Mouse (Mus musculus): ENCODE measurements around the gene H2-DMb2. TPM values are rescaled to one million over a fixed set of nuclear protein-coding genes. Genes with fewer than 3 reads are reported as not detected.

H2-DMb2 gene
- total RNA-seq, 2 experiments from 2014 or later: 0.77 to 0.96 TPM

GRCm38 (mm10) chr17:34185526-34185925 is 42.4 kb downstream of the H2-DMb2 start:
- no peak for DNase-seq (ENCODE audit: low spot score in 2 of 2)
- Histone ChIP-seq H3K27ac (no peak overlapping the region), H3K4me3 (no peak overlapping the region)
- TF ChIP-seq CTCF (conservative IDR thresholded peaks at IDR 0.05): no peak

DNA sequence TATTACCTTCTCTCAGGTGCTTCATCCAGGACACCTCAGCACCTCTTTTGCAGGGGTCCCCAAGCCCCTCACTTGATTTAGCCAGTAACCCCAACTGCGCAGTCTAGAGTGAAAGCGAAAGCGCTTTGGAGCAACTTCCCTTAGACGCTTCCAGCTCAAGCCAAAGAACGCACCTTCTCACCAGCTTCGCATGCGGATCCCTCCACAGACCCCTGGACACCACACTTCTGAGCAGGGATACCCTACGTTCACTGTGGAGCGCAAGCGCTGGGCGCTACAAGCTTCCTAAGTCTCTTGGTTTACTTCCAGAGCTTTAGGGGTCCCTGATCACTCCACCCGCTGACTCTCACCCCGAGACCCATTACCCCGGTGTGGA is 43.8 kb downstream of the H2-DMb2 start:
- Histone ChIP-seq H3K4me3 (peak overlapping the region; percentile 67), H3K27ac (peak overlapping the region; percentile 73)
- TF ChIP-seq CTCF (conservative IDR thresholded peaks at IDR 0.05): no peak
- DNase-seq (ENCODE audit: low spot score in 2 of 2): no peak

GRCm38 (mm10) chr17:34187261-34187916 is 44.3 kb downstream of the H2-DMb2 start, which contains the start of the genes Tap1 and Psmb9:
Gene Tap1, plus strand, starts transcription at chr17:34187553.
Gene Psmb9, minus strand, starts transcription at chr17:34187764.
- peak; percentile 95 to 96 for DNase-seq (ENCODE audit: low spot score in 2 of 2)
- Histone ChIP-seq H3K27ac (peak within 1 kb of the TSS; percentile 73), H3K4me3 (peak within 1 kb of the TSS; percentile 67)
- no peak for TF ChIP-seq CTCF (conservative IDR thresholded peaks at IDR 0.05)

- DNase-seq (ENCODE audit: low spot score in 2 of 2): no peak
- no peak for TF ChIP-seq CTCF (conservative IDR thresholded peaks at IDR 0.05)
- Histone ChIP-seq H3K4me3 (peak overlapping the region; percentile 67), H3K27ac (peak overlapping the region; percentile 73)
These were observed 44.9 kb downstream of the H2-DMb2 start for GRCm38 (mm10) chr17:34188010-34188409.

DNA sequence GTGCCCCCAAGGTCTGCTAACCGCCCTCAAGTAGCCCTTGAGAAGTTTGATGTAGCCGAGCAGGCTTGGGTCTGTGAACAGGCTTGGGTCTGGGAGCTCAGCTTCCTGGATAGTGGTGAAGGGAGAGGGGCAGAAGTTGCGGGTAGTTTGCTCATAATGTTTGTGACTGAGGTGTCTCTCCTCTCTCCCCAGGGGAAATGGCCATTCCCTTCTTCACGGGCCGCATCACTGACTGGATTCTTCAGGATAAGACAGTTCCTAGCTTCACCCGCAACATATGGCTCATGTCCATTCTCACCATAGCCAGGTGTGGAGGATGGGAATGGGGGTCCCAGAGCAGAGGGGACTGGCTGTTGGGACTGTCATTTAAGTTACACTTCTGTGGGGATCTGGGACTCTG is 45.9 kb downstream of the H2-DMb2 start:
- no peak overlapping the region for H3K4me3 ChIP-seq
- DNase-seq (ENCODE audit: low spot score in 2 of 2): no peak
- no peak overlapping the region for H3K27ac ChIP-seq
- no peak for TF ChIP-seq CTCF (conservative IDR thresholded peaks at IDR 0.05)

- TF ChIP-seq CTCF (conservative IDR thresholded peaks at IDR 0.05): no peak
- H3K27ac ChIP-seq: no peak overlapping the region
- no peak overlapping the region for H3K4me3 ChIP-seq
- DNase-seq (ENCODE audit: low spot score in 2 of 2): no peak
These were observed 49.7 kb downstream of the H2-DMb2 start for GRCm38 (mm10) chr17:34192852-34193251.

DNA sequence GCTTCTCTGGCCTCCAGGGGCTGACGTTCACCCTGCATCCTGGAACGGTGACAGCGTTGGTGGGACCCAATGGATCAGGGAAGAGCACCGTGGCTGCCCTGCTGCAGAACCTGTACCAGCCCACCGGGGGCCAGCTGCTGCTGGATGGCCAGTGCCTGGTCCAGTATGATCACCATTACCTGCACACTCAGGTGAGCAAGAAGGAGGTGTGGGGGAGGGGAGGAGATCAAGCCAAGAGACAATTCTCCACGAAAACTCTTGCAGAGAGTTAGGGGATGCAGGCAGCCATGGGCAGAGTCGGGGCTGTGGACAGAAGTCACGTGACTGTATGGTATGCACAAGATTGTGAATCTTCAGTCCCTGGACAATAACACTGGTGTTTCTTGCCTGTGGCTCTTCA is 50.4 kb downstream of the H2-DMb2 start:
- no peak for DNase-seq (ENCODE audit: low spot score in 2 of 2)
- TF ChIP-seq CTCF (conservative IDR thresholded peaks at IDR 0.05): no peak
- no peak overlapping the region for H3K27ac ChIP-seq
- no peak overlapping the region for H3K4me3 ChIP-seq

GRCm38 (mm10) chr17:34194723-34195122 is 51.6 kb downstream of the H2-DMb2 start:
- DNase-seq (ENCODE audit: low spot score in 2 of 2): no peak
- TF ChIP-seq CTCF (conservative IDR thresholded peaks at IDR 0.05): no peak
- Histone ChIP-seq H3K27ac (no peak overlapping the region), H3K4me3 (no peak overlapping the region)

DNA sequence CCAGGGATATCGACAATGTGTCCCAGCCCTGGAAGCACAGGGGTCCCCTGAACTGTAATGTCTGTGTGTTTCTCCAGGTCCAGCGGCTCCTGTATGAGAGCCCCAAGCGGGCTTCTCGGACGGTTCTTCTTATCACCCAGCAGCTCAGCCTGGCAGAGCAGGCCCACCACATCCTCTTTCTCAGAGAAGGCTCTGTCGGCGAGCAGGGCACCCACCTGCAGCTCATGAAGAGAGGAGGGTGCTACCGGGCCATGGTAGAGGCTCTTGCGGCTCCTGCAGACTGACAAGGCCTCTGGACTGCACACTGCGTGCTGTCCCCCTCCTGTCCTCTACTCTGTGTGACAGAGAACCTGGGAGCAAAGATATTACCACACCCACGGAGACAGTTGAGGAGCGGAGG is 53.4 kb downstream of the H2-DMb2 start:
- Histone ChIP-seq H3K27ac (no peak overlapping the region), H3K4me3 (no peak overlapping the region)
- TF ChIP-seq CTCF (conservative IDR thresholded peaks at IDR 0.05): no peak
- no peak for DNase-seq (ENCODE audit: low spot score in 2 of 2)

- 0 out of 2 replicates have a peak within 1 kb of the TSS, but pooled peaks have one; percentile 51 for H3K27ac ChIP-seq
- TF ChIP-seq CTCF (conservative IDR thresholded peaks at IDR 0.05): no peak
These were observed 54.1 kb downstream of the H2-DMb2 start, which contains the start of gene Psmb8 for GRCm38 (mm10) chr17:34196941-34197894. Gene Psmb8, plus strand, starts transcription at chr17:34197721.

GRCm38 (mm10) chr17:34197904-34198520 is 54.9 kb downstream of the H2-DMb2 start:
- no peak for TF ChIP-seq CTCF (conservative IDR thresholded peaks at IDR 0.05)
- DNase-seq (ENCODE audit: low spot score in 2 of 2): no peak
- Histone ChIP-seq H3K27ac (0 out of 2 replicates have a peak overlapping the region, but pooled peaks have one; percentile 51), H3K4me3 (peak overlapping the region; percentile 50)

More at GRCm38 (mm10) chr17:34196941-34197894, 54.1 kb downstream of the H2-DMb2 start, which contains the start of gene Psmb8:
- peak within 1 kb of the TSS; percentile 50 for H3K4me3 ChIP-seq
- DNase-seq (ENCODE audit: low spot score in 2 of 2): peak; percentile 88 to 89

GRCm38 (mm10) chr17:34198521-34198912 is 55.4 kb downstream of the H2-DMb2 start:
- no peak for DNase-seq (ENCODE audit: low spot score in 2 of 2)
- TF ChIP-seq CTCF (conservative IDR thresholded peaks at IDR 0.05): no peak
- peak overlapping the region; percentile 50 for H3K4me3 ChIP-seq
- H3K27ac ChIP-seq: 0 out of 2 replicates have a peak overlapping the region, but pooled peaks have one; percentile 51
